Mouse (Mus musculus): Measurements from ENCODE around the gene Vps33b. TPM values are rescaled to one million over a fixed set of nuclear protein-coding genes. Genes with fewer than 3 reads are reported as not detected.

The Vps33b gene
- total RNA-seq, 4 experiments from 2014 or later: 2.7 to 3.6 (median 3.3) TPM

DNA sequence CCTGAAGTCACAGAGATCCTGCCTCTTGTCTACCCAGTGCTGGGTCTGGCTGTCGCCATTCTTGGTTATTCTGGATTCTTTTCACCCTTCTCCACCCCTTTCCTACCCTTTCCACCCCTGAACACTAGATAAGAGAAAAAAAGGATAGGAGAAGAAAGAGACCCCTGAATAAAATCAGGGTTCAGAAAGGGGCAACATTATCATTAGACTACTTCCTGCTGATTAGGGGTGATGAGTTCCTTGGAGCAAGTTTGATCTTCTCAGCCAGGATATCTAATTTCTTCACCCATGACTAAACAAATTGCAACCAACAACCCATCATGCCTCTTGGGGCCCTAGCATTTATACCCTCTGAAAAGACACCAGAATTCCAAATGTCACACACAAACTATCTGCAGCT, 1.7 kb upstream of the Vps33b start:
- no peak for DNase-seq (ENCODE audit: low spot score in 2 of 2)

GRCm38 (mm10) chr7:80269751-80270255, 354 bp downstream of the Vps33b start:
- DNase-seq (ENCODE audit: low spot score in 2 of 2): no peak

- DNase-seq (ENCODE audit: low spot score in 2 of 2): no peak
Observed at GRCm38 (mm10) chr7:80273456-80273855, 4.0 kb downstream of the Vps33b start.

- DNase-seq (ENCODE audit: low spot score in 2 of 2): no peak
Observed at GRCm38 (mm10) chr7:80276374-80276773, 6.9 kb downstream of the Vps33b start.

GRCm38 (mm10) chr7:80280032-80280431, 10.6 kb downstream of the Vps33b start:
- no peak for DNase-seq (ENCODE audit: low spot score in 2 of 2)

- DNase-seq (ENCODE audit: low spot score in 2 of 2): no peak
Observed at GRCm38 (mm10) chr7:80280998-80281397, 11.5 kb downstream of the Vps33b start.

DNA sequence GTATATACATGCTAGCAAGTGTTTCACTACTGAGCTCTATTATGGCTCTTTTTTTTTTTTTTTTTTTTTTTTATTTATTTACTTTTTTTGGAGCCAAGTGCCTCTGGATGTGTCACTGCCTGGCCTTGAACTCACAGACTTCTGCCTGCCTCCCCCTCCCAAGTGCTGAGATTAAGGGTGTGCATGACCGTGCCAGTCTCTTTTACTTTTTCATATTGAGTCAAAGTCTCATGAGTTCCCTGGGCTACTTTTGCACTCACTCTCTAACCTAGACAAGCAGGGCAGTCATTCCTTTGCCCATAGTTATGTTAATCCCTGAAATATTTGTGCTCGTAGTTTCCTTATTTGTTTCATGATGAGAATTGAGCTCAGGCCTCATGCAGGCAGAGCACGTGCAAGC, 12.2 kb downstream of the Vps33b start:
- no peak for DNase-seq (ENCODE audit: low spot score in 2 of 2)

DNA sequence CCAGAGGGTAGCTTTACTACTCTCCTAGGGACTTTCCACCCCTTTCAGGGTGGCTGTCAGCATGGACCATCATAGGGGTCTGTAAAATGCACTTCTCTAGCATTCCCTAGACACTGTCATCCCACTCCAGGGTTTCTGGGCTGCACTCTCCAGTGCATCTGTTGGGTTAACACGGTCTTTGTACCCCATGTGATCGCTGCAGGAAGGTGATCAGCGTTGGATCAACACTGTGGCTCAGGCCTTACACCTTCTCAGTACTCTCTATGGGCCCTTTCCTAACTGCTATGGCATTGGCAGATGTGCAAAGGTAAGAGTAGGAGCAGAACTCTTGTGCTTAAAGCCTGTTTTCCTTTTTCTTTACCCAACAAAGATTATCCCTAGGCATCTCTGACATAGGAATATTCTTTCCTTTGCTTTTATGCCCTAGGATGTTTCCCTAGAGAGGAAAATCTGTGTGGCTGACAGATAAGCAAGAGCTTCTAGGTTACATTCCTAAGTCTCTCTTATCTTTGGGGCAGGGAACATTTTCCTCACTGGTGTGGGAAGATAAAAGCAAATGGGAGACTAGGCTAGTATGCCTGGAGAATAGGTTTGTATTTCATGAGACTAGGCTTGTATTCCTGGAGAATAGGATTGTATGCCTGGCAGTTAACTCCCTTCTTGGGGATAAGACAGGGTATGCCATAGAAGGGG, 13.9 kb downstream of the Vps33b start:
- DNase-seq (ENCODE audit: low spot score in 2 of 2): no peak

DNA sequence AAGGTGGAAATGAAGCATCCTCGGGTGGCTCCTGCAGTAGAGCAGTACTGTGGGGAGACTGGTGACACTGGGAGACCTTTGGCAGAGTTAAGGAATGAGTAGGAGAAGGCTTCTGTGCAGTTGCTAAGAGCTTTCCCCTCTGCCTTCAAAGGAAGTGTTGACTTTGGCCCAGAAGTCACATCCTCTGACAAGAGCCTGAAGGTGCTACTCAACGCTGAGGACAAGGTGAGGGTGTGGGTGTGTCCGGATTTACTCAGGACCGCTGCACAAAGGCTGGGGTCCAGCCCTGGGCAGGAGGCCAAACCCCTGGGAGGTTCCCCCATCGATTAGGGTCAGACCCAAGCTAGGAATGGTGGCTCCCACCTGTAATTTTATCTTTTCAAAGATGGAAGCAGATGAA, 14.9 kb downstream of the Vps33b start:
- no peak for DNase-seq (ENCODE audit: low spot score in 2 of 2)

GRCm38 (mm10) chr7:80285725-80286124, 16.3 kb downstream of the Vps33b start:
- no peak for DNase-seq (ENCODE audit: low spot score in 2 of 2)

GRCm38 (mm10) chr7:80287736-80288135, 18.3 kb downstream of the Vps33b start:
- no peak for DNase-seq (ENCODE audit: low spot score in 2 of 2)

DNA sequence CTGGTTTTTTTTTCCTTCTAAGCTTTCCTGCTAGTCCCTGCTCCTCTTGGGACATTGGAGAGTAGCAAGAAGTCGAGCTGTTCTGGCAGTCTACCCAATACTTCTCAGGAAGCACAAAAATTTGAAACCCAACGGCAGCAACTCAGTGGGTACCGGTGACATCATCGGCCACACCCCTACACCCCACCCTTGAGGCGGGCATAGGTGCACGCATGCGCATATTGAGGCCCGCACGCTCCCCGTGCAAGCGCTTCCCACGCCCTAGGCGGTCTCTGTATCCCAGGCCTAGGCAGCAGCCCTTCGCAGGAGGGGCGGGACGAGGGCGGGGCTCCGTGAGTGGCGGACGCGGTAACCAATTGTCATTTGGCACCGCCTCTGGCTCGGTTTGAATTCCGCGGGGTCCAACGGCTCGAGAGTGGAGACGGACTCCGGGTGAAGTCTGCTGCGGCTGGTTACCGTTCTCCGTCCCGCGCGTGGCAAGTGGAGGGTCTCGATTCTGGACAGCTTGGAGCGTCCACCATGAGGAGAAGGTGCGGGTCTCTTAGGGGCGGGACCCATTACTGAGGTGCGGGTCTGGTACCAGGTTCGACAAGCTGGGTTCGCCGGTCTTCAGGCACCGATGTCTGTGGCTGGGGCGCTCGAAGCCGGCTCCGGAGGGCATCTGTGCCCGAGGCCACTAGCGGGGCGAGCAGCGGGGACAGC, 24.8 kb downstream of the Vps33b start, which contains the start of gene Prc1:
Prc1 (plus strand) TSS at position 389 of the 702 bp plus-strand sequence.
- DNase-seq (ENCODE audit: low spot score in 2 of 2): peak; percentile 96 to 97

GRCm38 (mm10) chr7:80294764-80295648, 25.6 kb downstream of the Vps33b start:
- DNase-seq (ENCODE audit: low spot score in 2 of 2): no peak

GRCm38 (mm10) chr7:80296462-80296861, 27.0 kb downstream of the Vps33b start:
- no peak for DNase-seq (ENCODE audit: low spot score in 2 of 2)

DNA sequence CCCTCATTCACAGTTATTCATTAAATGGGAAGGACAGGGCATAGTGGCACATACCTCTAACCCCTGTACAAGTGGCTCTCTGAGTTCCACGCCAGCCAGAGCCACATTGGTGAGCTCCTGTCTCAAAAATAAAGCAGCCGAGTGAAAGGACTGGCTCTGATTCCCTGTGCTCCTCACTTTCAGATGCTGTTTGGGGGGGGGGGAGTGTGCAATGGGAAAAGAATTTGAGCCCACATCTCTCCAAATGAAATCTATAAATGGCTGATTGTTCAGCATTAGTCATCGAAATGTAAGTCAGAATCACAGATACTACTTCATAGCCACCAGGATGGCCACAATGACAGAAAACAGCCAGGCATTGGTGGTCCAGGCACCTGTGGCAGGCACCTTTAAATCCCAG, 27.6 kb downstream of the Vps33b start:
- DNase-seq (ENCODE audit: low spot score in 2 of 2): no peak

- no peak for DNase-seq (ENCODE audit: low spot score in 2 of 2)
Observed at GRCm38 (mm10) chr7:80298754-80299153, 29.3 kb downstream of the Vps33b start.

GRCm38 (mm10) chr7:80299568-80299967, 30.1 kb downstream of the Vps33b start:
- DNase-seq (ENCODE audit: low spot score in 2 of 2): no peak

- DNase-seq (ENCODE audit: low spot score in 2 of 2): no peak
Observed at GRCm38 (mm10) chr7:80301522-80301921, 32.1 kb downstream of the Vps33b start.

- no peak for DNase-seq (ENCODE audit: low spot score in 2 of 2)
Observed at GRCm38 (mm10) chr7:80307766-80308165, 38.3 kb downstream of the Vps33b start.

DNA sequence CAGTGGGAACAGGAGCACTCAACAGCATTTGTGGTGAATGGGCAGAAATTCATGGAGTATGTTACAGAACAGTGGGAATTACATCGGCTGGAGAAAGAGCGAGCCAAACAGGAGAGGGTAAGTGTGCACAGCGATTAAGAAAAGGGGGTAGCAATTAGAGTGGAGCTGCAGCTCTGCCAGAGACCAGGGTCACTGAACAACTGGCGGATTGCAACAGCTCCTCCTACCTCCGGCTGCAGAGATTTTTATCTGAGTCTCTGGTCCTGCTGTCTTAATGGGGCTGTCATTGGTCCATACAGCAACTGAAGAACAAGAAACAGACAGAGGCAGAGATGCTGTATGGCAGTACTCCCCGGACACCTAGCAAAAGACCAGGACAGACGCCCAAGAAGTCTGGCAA, 41.3 kb downstream of the Vps33b start:
- DNase-seq (ENCODE audit: low spot score in 2 of 2): no peak

GRCm38 (mm10) chr7:80315733-80316132, 46.3 kb downstream of the Vps33b start:
- no peak for DNase-seq (ENCODE audit: low spot score in 2 of 2)

Data from gastrocnemius, adult 8-10 months (tissue).